Mouse (Mus musculus): ENCODE measurements around the gene March8.
A peak's percentile ranks its signal among the peaks of the same experiment; 100 is the strongest.

March8 gene

DNA sequence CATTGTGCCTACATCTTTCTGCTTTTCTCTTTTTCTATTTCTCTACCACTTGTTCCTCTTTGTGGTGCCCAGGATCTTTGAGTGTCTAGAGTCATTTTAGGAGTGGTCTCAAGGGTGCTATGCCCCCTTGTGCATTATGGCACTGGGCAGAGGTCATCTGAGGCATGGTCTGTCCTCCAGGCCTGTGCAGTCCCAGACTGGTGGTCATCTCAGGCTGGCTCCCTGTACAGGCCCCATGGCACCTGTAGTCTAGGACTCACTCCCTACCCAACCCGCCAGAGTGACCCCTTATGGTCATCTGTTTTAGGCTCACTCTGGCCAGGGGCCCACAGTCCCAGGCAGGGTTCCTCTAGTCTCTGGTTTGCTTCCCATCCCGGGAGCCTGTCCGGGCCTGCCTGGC, 33.7 kb downstream of the March8 start:
- no peak for DNase-seq (ENCODE audit: low read depth, low spot score)

DNA sequence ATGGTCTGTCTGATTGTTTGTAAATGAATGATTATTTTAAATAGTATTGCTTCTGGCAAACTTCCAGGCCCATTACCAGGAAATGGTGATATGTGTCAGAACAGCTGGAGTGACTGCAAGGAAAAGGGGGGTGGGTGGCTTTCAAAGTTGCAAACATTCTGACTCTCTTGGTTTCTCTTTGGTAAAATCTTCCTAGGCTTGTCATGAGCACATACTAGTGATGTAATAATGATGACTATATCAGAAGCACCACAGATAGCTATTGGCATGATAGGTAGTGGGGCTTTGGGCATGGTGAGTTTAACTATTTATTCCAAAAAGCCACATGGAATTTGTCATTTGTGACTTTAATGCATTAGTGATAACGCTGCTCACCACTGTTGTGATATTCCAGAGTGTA, 36.3 kb downstream of the March8 start:
- DNase-seq (ENCODE audit: low read depth, low spot score): no peak

DNA sequence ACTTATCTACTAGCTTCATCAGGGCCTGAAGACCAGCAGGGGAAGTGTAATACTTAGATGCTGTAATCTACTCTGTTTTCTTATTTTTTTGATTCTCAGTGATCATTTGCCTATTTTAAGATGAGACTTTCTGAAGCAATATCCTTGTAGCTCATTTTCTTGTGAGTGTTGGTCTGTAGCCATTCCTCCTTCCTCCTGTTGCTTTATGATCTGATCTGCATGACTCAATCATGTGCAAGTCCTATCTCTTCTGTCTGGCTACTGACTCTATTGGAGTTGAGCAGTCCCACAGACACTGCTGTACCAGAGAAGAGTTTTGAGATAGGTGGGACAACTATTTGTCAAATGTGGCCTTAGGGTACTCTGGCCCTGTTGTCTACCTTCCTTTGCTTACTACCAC, 36.8 kb downstream of the March8 start:
- no peak for DNase-seq (ENCODE audit: low read depth, low spot score)

DNA sequence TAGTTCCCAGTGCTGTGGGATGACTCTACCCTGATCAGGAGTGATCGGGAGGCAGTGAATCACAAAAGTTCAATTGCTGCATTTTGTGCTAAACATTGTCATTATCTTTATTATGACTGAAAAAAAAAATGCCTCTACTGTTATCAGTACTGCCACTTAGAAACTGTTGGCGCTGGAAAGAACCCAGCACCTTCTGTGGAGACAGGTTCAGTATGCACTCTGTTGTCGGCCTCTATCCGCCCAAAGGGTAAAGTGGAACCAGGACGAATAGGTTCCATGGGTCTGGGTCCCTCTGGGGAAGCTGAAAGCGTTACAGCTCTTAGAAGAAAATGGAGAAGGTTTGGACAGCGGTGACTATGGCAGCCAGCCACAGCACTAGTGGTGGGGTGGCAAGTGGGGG, 41.1 kb downstream of the March8 start:
- DNase-seq (ENCODE audit: low read depth, low spot score): no peak

DNA sequence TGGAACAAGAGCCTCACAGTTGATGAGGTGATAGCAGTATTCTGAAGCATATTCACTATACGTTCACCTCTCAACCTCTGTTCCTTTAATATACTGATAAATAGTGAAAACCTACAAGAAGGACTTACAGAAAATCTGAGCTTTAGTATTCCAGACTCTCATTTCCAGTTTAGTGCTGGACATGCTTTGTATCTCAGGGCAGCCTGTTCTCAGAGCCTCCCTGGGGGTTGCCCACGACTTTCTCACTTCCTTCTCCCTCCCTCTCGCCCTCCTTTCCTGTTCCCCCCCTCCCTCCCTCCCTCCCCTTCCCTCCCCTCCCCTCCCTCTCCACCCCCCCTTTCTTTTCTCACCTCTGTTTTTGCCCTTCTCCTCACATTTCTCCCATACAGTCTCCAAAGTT, 42.3 kb downstream of the March8 start:
- no peak for DNase-seq (ENCODE audit: low read depth, low spot score)

DNA sequence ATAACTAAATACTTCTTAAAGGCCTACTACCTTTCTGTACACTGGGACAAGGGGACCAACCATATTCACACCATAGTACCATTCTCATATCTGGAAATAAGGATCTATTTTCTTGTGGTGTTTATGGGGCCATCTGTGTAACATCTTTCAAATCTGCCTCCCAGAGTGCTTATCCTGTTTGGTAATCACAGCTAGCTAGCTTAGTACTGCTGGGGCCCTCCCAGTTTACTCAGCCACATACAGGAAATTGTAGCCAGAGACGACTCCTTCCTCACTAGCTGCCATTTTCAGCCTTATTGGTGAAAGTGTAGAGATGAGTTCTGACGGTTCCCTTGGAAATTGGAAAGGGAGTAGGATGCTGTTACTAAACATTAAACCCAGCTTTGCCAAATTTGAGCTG, 43.8 kb downstream of the March8 start:
- DNase-seq (ENCODE audit: low read depth, low spot score): no peak

DNA sequence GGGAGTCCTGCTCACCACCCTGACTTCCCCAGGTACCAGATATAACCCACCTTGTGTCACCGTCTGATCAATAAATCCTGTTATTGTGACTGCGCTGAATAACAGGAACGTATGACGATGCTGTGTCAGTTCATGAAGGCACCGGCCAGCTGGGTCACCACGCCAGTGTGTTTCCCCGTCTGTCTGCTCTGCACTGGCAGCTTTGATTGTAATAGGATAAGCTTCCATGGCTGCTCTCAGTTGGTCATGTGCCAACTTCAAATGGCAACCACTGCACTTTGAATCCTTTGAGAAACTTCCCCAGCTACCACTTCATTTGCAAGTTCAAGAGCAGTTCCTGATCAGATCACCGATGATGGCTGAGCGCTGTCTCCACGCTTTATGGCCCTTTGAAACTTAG, 45.8 kb downstream of the March8 start:
- peak; percentile 37 for DNase-seq (ENCODE audit: low read depth, low spot score)

DNA sequence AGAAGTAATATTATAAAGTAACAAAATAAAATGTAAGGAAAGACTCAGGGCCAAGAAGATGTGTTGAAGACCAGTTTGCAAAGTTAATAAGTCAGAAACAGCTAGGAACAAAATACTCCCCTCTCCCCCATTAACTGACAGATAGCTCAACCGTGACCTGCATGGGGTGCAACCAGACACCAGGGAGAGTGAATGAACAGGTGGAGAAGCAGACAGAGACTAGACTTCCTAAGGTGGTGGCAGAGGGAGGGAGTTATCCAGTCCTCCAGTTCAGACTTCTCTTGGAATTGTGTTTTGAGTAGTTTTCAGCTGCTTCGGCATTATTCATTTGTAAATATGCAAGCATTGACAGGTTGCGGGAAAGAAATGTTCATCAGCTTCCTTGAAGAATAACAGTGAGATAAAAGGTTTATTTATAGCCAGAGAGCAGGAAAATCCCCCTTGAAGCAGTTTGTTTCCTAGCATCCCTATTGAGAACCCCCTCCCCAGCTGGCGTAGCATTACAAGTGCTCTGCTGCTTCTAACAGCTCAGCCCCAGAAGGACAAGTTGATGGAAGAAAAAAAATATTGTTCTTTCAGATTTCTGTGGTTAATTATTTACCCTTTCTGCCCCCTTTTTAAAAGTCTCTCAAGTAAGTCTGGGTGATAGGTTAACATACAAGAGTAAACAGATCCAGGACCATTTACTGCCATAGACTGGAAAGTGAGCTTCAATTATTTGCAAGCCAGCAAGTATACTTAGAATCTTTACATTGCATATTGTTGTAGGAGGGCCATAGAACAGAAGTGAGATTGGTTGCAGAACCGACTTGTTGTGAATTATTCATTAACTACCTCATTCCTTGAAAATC, 47.6 kb downstream of the March8 start:
- DNase-seq (ENCODE audit: low read depth, low spot score): no peak

DNA sequence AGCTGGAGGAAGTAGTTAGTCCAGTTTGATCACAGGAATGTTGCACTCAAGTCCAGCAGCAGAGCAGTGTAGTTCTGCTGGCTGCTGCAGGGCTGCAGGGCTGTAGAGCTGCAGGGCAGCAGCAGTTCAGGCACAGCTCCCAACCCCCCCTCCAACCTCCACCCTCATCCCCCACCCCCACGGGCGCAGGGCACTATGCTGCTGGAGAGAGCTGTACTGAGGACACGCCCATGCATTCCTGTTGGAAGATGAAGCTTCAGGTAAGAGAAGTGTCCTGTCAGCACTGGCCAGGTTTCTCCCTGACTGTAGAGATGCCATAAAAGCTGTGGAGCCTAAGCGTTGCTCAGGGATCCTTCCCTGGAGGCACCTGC, 48.2 kb downstream of the March8 start:
- DNase-seq (ENCODE audit: low read depth, low spot score): no peak

DNA sequence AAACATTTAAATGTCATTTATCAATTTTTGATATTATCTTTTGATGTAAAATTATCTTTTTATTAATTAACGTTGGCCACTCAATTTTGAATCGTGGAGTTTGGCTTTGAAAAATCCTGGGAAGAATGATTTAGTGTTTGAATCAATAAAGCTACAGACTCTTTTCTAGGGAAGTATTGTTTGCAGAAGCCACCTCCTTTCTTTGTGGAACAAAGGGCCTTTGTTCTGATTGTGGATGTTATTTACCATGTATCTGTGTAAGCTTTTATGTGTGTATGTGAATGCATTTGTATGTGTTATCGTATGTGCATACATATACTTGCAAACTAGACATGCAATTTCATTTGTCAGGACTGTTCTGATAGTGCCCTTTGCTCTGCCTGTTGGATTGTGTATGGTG, 48.7 kb downstream of the March8 start:
- DNase-seq (ENCODE audit: low read depth, low spot score): no peak

DNA sequence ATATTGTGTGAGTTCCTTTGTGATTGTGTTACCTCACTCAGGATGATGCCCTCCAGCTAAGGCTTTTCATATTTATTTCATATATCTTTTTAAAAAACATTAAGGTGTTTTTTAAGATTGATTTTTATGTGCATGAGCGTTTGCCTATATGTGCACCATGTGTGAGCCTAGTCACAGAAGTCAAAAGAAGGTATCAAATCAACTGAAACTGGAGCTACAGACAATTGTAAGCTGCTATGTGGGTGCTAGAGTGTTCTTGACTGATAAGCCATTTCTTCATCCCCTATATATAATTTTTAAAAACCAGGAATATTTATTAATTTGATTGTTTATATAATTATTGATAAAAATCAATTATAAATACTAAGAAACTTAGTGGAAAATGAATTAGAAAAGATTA, 50.2 kb downstream of the March8 start:
- DNase-seq (ENCODE audit: low read depth, low spot score): no peak

DNA sequence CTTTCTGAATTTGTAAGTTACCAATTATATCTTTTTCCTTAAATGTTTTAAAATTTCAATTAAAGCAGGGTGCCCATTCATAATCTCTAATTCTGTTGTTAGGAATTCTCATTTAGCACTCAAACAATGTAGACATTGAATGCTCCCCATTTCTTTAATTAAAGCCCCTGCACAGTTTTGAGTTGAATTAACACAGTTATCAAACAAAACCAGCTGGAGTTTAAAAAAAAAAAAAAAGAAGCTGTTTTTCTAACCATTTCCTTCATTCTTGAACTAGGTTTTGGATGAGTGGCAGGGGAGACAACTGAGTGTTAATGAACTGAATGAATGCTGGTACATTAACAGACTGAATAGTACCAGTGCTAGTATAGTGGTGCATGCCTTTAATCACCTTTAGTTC, 51.7 kb downstream of the March8 start:
- no peak for DNase-seq (ENCODE audit: low read depth, low spot score)

DNA sequence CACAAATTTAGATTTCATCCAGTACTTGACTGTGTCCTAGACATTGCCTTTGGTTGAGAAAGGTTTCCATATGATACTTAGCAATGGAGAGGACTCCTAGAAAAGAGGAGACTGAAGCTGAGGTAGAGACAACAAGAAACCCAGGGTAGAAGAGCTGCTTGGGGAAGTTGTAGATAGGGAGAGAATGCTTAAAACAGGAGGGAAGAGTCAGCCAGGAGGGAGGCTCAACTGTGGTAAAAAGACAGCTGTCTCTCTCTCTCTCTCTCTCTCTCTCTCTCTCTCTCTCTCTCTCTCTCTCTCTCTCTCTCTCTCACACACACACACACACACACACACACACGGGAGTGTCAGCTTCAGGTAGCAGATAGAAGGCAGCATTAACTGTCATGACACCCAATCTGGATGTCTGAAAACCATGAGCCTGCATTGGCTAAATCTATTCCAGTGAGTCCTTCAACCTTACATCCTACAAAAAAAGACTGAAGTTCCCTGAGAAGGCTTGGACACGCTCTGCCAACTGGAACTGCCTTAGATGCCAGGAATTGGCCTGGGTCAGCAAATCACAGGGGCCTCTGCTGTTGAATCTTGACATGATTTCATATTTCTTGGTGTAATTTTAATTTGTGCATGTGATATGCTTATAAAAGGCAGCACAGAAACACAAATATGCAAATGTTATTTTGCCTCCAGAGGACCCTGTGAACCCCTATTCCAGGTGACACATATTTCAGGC, 57.3 kb downstream of the March8 start:
- no peak for DNase-seq (ENCODE audit: low read depth, low spot score)

DNA sequence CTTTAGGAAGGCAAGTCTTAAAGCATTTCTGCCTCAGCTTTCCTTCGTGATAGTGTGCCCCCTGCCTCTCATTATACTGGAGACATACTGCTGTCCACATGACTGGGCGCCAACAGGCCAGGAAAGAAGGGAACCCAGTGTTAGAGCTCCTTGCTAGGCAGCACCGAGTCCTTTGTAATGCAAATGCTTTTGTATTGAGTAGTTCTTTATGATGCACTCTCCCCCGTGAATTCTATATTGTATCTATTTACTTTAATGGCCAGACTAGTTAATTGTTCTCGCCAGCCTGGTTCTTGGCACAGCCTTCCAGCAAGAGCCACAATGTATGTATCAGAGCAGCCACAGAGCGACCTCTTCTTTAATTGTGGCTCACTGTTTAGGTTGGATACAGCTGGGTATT, 59.8 kb downstream of the March8 start:
- DNase-seq (ENCODE audit: low read depth, low spot score): no peak

DNA sequence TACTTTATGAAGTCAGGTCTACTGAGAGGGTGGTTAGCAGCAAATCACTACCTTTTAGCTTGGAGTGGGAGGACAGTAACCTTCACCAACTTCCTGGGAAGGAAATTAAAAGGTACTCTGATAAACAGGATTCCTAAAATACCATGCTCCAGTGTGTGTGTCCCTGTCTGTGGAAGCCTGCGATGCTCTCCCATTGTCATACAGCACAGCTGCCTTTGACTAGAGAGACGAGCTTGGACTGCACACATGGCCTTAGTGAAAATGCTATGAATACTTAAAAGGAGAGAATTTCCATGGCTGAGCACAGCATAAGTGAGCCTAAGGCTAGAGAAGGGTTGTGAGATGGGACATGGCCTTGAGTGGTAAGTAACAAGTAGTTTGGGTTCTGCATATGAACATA, 60.3 kb downstream of the March8 start:
- DNase-seq (ENCODE audit: low read depth, low spot score): no peak

DNA sequence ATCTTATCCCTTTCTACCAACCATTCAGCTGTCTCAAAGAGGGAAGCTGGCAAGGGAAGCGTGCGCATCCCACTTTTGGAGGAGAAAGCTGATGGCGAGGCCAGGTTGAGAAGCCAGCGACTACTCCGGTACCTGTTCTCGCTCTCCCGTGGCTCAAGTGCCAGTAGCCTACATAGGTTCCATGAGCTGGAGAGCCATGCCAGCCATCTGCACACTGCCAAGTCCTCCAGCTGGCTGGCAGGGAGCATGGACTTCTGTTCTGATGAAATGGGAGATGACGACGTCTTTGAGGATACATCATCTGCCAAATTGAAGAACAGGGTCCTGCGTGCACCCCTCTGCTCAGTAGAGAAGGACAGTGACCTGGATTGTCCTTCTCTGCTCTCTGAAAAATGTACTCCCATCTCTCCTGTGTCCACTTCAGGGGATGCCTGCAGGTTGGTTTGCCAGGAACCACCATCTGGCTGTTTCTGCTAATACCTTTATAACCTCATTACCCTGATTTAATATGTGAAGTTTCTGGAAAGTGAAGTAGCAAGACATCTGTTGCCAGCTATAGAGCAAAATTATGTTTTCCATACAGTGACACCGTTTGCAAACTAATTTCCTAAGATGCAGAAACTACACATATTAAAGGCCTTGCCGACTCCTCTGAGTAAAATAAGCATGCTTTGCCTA, 64.1 kb downstream of the March8 start:
- DNase-seq (ENCODE audit: low read depth, low spot score): no peak

DNA sequence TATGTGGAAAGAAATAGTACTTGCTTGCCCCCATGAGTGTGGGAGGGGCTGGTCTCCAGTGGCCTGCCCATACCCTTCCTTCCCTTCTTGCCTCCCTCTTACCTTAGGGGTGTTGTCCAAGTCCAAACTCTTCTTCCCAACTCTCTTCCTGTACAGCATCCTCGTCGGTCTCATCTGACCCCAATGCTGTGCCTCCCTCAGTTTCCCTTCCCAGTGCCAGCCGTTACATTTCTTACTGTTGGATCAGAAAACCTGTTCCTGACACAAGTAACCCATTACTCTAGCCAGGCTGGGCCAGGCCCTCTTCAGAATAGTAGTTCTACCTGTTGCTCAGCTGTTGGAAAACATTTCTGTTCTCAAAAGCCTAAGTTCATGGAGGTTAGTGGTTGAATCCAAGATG, 64.6 kb downstream of the March8 start:
- DNase-seq (ENCODE audit: low read depth, low spot score): no peak

DNA sequence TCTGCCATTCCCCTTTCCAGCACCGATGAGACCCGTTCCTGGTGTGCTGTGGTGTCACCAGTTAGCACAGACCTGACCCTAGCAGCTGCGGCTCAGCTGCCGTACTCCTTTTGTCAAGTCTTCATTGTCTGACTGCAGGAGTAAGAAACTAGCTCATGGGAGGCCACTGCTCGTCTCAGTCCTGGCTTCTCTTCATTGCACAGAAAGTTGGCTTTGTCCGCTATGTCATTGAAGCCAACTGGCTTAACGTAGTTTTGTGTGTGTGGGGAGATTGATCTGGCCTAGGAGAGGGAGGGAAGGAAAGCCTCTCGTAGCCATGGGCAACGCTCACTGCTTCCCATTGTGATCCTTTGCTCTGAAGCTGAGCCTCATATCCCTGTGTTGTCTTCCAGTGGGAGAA, 67.4 kb downstream of the March8 start:
- no peak for DNase-seq (ENCODE audit: low read depth, low spot score)

DNA sequence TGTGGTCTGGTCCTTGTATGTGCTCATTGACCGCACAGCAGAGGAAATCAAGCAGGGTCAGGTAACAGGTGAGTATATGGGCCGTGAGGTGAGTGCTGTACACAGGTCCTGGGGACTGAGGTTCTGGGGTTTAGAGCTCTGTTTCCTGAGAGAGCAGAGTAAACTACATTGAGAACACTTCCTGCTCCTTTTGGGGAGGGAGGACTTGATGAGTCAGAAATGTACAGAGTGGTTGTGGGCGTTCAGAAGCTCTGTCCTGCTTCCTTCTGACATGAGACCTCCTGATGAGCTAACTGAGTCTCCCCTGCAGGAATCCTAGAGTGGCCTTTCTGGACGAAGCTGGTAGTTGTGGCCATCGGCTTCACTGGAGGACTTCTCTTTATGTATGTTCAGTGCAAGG, 67.9 kb downstream of the March8 start:
- no peak for DNase-seq (ENCODE audit: low read depth, low spot score)

DNA sequence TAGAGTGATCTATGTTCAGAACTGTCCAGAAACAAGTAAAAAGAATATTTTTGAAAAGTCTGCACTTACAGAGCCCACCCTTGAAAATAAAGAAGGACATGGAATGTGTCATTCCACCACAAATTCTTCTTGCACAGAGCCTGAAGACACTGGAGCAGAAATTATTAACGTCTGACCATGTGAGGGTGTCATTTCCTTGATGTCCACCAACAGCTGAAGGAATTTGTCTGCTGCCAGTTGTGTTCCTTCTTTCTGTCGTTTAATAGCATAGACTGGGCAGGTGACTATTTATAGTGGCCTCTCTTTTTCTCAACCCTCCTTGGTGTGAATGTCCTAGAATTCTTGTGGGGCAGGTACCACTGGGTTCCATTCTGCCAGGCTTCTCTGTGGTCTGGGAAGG, 68.3 kb downstream of the March8 start:
- DNase-seq (ENCODE audit: low read depth, low spot score): no peak

DNA sequence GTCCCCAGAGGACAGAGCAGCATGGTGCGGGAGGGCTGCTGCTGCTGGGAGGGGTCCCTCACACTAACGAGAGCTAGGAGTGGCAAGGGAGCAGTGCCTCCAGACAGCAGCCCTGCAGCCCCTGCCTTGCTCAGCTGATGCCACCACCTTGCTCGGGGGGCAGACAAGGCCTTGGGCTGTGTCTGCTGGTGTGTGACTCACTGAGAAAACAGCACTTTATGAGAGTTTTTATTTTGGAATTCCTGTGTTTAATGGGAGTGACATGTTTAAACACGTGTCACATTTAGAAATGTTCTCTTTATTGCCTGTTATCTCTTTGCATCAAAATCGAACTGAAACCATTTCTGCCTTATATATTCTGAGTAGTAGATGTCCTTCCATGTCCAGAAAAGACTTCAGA, 68.9 kb downstream of the March8 start:
- no peak for DNase-seq (ENCODE audit: low read depth, low spot score)

DNA sequence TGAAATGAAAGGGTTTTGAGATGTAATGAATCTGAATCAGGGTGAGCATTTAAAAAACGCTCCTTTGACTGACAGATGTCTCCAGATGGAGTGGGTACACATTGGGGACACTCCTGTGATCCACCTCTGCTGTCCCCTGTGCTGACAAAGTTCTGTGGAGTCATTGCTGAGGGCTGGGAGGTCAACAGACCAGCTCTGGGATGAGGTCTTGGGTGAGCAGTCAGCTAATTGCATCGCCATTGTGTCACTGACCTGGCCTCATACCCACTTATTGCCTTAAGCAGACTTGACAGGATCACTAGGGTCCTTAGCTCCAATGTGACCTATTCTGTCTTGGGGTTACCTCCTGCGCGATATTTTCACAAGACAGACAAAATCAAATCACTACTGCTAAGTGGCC, 69.4 kb downstream of the March8 start:
- no peak for DNase-seq (ENCODE audit: low read depth, low spot score)
